Mouse (Mus musculus) adrenal gland, adult (tissue): ENCODE results near the gene Slc35g3.

Experiments
- DNase-seq, 2 experiments: peaks; one replicate each; pipeline ENCODE4 v3.0.0; 2022 to 2023; ENCODE audit warnings: low spot score in 1 of 2; ENCODE audit not compliant: inconsistent age in 2 of 2

The Slc35g3 gene

DNA sequence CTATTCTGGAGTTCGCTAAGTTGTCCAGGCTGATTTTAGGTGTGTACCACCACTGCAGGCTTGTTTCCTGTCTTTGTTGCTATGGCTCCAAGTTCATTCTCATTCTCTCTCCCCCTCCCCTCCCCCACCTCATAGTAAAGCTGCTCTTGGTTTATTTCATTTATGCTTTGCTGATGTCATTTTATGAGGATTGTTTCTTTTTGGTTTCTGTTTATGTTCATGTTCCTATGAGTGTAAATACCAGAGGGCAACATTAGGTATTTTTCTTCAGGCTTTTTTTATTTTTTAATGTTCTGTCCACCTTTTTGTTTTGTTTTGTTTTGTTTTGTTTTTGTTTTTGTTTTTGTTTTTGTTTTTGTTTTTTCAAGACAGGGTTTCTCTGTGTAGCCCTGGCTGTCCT is at the start of gene Slc35g3:
TSS of gene Slc35g3 (minus strand) at position 101 of the 400 bp plus-strand sequence.
- DNase-seq: no peak

GRCm38 (mm10) chr11:69810280-69810679 is 48.5 kb upstream of the Slc35g3 start:
- no peak for DNase-seq

DNA sequence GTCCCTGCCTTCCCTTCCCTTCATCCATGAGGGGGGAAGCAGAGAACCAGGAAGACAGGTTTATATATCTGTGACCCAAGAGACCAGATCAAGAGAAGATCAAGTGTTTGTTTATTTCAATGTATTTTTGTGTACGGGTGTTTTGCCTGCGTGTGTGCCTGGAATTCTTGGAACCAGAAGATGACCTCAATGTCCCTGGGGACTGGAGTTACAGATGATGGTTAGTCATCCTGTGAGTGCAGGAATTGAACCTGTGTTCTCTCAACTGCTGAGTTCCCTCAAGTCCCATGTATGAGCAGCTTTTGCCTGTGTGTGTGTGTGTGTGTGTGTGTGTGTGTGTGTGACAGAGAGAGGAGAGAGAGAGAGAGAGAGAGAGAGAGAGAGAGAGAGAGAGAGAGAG is 45.9 kb upstream of the Slc35g3 start:
- DNase-seq: no peak

DNA sequence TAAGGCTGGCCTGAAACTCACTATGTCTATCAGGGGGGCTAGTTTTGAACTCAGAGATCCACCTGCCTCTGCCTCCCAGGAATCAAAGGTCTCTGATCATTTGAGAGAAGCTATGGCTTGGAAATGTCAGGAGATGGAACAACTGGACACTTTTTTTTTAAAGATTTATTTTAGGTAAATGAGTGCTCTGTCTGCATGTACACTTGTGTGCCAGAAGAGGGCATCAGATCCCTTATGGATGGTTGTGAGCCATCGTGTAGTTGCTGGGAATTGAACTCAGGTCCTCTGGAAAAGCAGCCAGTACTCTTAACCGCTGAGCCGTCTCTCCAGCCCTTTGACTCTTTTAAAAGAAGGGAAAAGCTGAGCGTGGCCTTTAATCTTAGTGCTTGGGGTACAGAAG is 44.6 kb upstream of the Slc35g3 start:
- DNase-seq: no peak

- DNase-seq: no peak
Observed at GRCm38 (mm10) chr11:69804972-69805909, 43.5 kb upstream of the Slc35g3 start, which contains the start of gene Tmem102. Tmem102 (minus strand) TSS chr11:69805624.

DNA sequence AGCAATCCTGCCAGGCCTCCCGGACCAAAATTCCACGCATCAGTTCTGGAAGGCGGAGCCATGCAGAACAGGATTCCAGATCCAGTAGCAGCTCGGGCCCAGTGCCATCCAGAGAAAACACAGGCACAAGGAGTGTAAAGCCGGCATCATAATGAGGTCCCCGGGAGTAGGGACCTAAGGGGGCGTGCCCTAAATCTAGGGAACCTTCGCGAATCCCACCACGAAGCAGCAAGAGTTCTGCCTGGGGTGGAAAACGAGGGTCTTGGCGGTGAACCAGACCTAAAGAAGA is 42.8 kb upstream of the Slc35g3 start:
- peak; percentile 63 to 68 for DNase-seq

GRCm38 (mm10) chr11:69803786-69804651 is 42.3 kb upstream of the Slc35g3 start:
- DNase-seq: peak; percentile 89 to 93

GRCm38 (mm10) chr11:69803328-69803727 is 41.6 kb upstream of the Slc35g3 start:
- no peak for DNase-seq

DNA sequence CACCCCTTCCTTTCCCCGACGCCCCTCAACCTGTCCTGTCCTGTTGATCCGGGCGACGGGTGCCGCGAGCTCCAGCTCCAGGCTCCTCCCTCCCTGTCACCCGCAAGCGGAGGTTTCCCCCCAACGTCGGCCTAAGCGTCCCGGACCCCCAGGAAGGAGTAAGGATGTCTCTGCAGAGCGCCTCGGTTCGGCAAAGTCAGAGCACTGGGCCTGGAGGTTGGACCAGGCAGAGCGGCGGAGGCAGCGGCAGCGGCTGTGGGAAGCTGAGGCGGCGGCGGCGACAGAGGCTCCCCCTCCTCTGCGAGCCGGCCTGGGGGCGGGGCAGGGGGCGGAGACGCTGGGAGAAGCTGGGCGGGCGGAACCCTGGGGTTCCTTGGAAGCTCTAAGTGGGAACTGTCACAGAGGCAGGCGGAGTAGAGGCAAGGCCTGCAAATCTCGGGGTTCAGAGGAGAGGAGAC is 40.9 kb upstream of the Slc35g3 start:
- DNase-seq: peak; percentile 93 to 96

DNA sequence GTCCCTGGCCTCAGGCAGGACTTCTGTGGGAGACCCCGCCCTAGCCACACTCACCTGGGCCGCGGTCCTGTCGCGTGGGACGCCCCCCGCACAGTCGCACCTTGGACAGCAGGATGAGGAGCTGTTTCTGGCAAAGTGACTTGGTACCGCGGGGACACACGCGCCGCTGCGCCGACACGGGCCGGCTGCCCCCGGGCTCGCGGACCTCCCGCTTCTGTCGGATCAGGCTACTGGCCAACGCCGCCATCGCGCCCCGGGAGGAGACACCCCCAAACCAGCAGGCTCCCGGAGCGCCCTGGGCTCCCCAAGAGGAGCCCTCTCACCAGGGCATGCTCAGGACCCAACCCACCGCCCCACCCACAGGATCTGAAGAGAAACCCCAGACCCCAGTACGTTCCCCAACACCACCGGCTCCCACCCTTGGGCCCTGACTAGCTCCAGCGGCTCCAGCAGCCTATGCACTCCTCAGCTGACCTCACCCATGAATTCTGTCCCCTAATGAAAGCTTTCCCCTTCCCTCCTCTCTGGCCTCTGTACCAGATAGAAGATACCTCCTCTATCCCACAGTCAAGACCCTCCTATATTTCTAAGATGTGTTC is 39.7 kb upstream of the Slc35g3 start, which contains the start of gene Fgf11:
TSS of gene Fgf11 (minus strand) at position 479 of the 599 bp plus-strand sequence.
- peak in 1 of 2 experiments; percentile 50 for DNase-seq

GRCm38 (mm10) chr11:69800392-69801197 is 38.8 kb upstream of the Slc35g3 start:
- peak; percentile 77 to 78 for DNase-seq

GRCm38 (mm10) chr11:69800138-69800391 is 38.3 kb upstream of the Slc35g3 start:
- DNase-seq: peak; percentile 61 to 62

DNA sequence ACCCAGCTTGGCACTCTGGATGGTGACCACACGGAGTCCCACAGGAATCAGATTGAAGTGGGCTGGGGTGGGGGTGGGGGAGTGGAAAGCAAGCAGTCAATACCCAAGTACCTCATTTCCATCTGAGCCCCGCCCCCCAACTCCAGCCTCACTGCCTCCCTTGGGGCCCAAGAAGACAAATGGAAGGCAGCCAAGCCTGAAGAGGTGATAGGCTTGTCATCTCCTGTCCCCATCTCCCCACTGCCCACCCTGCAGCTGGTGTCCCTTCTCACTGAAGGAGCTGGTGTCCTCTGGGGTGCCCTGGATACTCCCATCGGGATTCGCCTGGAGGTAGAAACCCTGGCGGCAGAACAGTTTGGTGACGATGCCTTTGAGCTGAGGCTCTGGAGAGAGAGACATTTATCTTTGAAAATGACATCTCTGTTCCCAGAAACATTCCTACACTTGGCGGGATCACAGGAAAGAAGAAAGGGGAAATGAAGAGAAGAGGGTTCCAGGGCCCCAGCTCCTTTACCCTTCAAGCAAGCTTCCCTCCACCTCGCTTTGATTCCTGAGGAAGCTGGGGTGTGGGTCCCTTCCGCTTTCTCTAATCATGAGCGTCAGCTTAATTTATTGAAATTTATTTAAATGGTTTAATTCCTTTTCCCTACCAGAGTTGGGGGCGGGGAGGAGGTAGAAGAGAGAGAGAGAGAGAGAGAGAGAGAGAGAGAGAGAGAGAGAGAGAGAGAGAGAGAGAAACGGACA is 37.8 kb upstream of the Slc35g3 start:
- peak; percentile 50 to 66 for DNase-seq

- no peak for DNase-seq
Observed at GRCm38 (mm10) chr11:69797924-69798323, 36.2 kb upstream of the Slc35g3 start.

DNA sequence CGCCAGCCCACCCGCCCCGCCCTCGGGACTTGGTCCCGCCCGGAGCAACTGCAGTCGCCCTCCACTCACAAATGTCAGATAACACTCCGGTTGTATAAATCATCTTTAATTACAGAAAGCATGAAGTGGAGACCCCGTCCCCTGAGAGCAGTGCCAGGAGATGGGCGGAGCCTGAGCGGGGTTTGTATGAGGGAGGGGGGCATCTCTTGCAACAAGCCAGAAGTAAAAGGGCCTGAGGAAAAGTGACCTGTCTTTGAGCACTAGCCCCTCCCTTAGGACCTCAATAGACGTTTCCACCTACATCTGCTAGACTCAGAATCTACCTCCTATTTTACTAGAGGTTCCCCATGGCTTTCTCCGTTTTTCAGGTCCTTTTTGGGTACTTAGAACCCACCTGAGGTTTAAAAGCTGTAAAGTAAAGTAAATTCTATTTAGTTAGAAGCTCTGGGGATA is 34.2 kb upstream of the Slc35g3 start:
- no peak for DNase-seq

- peak; percentile 96 to 97 for DNase-seq
Observed at GRCm38 (mm10) chr11:69795168-69795982, 33.6 kb upstream of the Slc35g3 start, which contains the start of gene Chrnb1. Chrnb1 (minus strand) TSS chr11:69795943.

- no peak for DNase-seq
Observed at GRCm38 (mm10) chr11:69793429-69793828, 31.7 kb upstream of the Slc35g3 start.

- DNase-seq: no peak
Observed at GRCm38 (mm10) chr11:69791420-69791819, 29.7 kb upstream of the Slc35g3 start.

DNA sequence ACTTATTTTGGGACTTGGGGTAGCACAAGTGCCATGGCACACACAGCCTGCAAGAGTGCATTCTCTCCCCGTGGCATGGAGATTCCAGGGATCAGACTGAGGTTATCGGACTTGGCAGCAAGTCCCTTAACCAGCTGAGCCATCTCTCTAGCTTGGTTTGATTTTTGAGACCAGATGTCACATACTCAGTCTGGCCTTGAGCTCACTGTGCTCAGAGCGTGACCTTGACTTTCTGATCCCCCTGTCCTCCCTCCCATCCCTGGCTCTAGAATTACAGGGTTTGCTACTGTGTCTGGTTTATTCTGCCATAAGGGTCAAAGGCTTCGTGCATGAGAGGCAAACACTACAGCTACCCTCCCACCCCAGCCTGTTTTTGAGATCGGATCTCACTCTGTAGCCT is 27.7 kb upstream of the Slc35g3 start:
- DNase-seq: peak; percentile 82 to 84
